Mouse (Mus musculus): ENCODE measurements around the gene Gm45140. TPM values are rescaled to one million over a fixed set of nuclear protein-coding genes. Genes with fewer than 3 reads are reported as not detected.
A peak's percentile ranks its signal among the peaks of the same experiment; 100 is the strongest.

The Gm45140 gene
- polyA plus RNA-seq, 1 experiment from 2014 or later, result 3.3 TPM

GRCm38 (mm10) chr6:87875083-87875482, 39.5 kb upstream of the Gm45140 start:
- TF ChIP-seq CTCF (IDR thresholded peaks at IDR 0.05; ENCODE audit: low read depth), result no peak
- Histone ChIP-seq H3K9ac (no peak overlapping the region), H3K36me3 (ENCODE audit: insufficient read depth) (no peaks in the 10 kb centered on the region), H3K9me3 (ENCODE audit: low read depth, low read length) (no peaks in the 10 kb centered on the region), H3K27me3 (ENCODE audit: insufficient read depth, low read length) (no peaks in the 10 kb centered on the region), H3K4me2 (no peak overlapping the region), H3K4me3 (ENCODE audit: low read depth, low read length) (no peak overlapping the region), H3K4me1 (ENCODE audit: insufficient read depth) (no peaks in the 10 kb centered on the region), H3K27ac (ENCODE audit: low read depth) (no peak overlapping the region)
- 66% methylated on average over 1 of the region's 1 CpGs for WGBS
- no peak for DNase-seq
- ATAC-seq (ENCODE audit: insufficient read depth), result no peak

- ATAC-seq (ENCODE audit: insufficient read depth) (no peak), DNase-seq (no peak)
- no peaks in the 10 kb centered on the region for H3K4me1 ChIP-seq (ENCODE audit: insufficient read depth)
- H3K9ac ChIP-seq, result no peak overlapping the region
- no peak overlapping the region for H3K27ac ChIP-seq (ENCODE audit: low read depth)
- peak; percentile 27 for TF ChIP-seq CTCF (IDR thresholded peaks at IDR 0.05; ENCODE audit: low read depth)
- H3K27me3 ChIP-seq (ENCODE audit: insufficient read depth, low read length), result no peaks in the 10 kb centered on the region
- no peaks in the 10 kb centered on the region for H3K9me3 ChIP-seq (ENCODE audit: low read depth, low read length)
- no peak overlapping the region for H3K4me2 ChIP-seq
- H3K4me3 ChIP-seq (ENCODE audit: low read depth, low read length), result no peak overlapping the region
- WGBS, result 79% methylated on average over 2 of the region's 2 CpGs
- H3K36me3 ChIP-seq (ENCODE audit: insufficient read depth), result no peaks in the 10 kb centered on the region
Measured at GRCm38 (mm10) chr6:87873963-87874362, 38.4 kb upstream of the Gm45140 start.

GRCm38 (mm10) chr6:87873104-87873503, 37.5 kb upstream of the Gm45140 start:
- Histone ChIP-seq H3K27ac (ENCODE audit: low read depth) (no peak overlapping the region), H3K36me3 (ENCODE audit: insufficient read depth) (no peaks in the 10 kb centered on the region), H3K4me1 (ENCODE audit: insufficient read depth) (no peaks in the 10 kb centered on the region), H3K9ac (no peak overlapping the region), H3K4me3 (ENCODE audit: low read depth, low read length) (no peak overlapping the region), H3K9me3 (ENCODE audit: low read depth, low read length) (no peaks in the 10 kb centered on the region), H3K4me2 (no peak overlapping the region), H3K27me3 (ENCODE audit: insufficient read depth, low read length) (no peaks in the 10 kb centered on the region)
- TF ChIP-seq CTCF (IDR thresholded peaks at IDR 0.05; ENCODE audit: low read depth), result no peak
- no peak for DNase-seq
- WGBS, result 50% methylated on average over 1 of the region's 1 CpGs
- no peak for ATAC-seq (ENCODE audit: insufficient read depth)

GRCm38 (mm10) chr6:87871240-87871639, 35.6 kb upstream of the Gm45140 start:
- WGBS, result 80% methylated on average over 7 of the region's 7 CpGs
- no peak overlapping the region for H3K27ac ChIP-seq (ENCODE audit: low read depth)
- no peaks in the 10 kb centered on the region for H3K36me3 ChIP-seq (ENCODE audit: insufficient read depth)
- no peak overlapping the region for H3K4me3 ChIP-seq (ENCODE audit: low read depth, low read length)
- TF ChIP-seq CTCF (IDR thresholded peaks at IDR 0.05; ENCODE audit: low read depth), result no peak
- no peak overlapping the region for H3K9ac ChIP-seq
- no peak overlapping the region for H3K4me2 ChIP-seq
- no peak for DNase-seq
- H3K9me3 ChIP-seq (ENCODE audit: low read depth, low read length), result no peaks in the 10 kb centered on the region
- no peaks in the 10 kb centered on the region for H3K4me1 ChIP-seq (ENCODE audit: insufficient read depth)
- H3K27me3 ChIP-seq (ENCODE audit: insufficient read depth, low read length), result no peaks in the 10 kb centered on the region
- no peak for ATAC-seq (ENCODE audit: insufficient read depth)

- Histone ChIP-seq H3K27me3 (ENCODE audit: insufficient read depth, low read length) (no peaks in the 10 kb centered on the region), H3K4me3 (ENCODE audit: low read depth, low read length) (no peak overlapping the region), H3K4me1 (ENCODE audit: insufficient read depth) (no peaks in the 10 kb centered on the region), H3K27ac (ENCODE audit: low read depth) (no peak overlapping the region), H3K9me3 (ENCODE audit: low read depth, low read length) (no peaks in the 10 kb centered on the region), H3K4me2 (no peak overlapping the region), H3K9ac (no peak overlapping the region), H3K36me3 (ENCODE audit: insufficient read depth) (no peaks in the 10 kb centered on the region)
- no peak for DNase-seq
- TF ChIP-seq CTCF (IDR thresholded peaks at IDR 0.05; ENCODE audit: low read depth), result no peak
- no peak for ATAC-seq (ENCODE audit: insufficient read depth)
- WGBS, result 20% methylated on average over 1 of the region's 1 CpGs
Measured at GRCm38 (mm10) chr6:87870440-87870839, 34.8 kb upstream of the Gm45140 start.

GRCm38 (mm10) chr6:87868871-87869506, 33.4 kb upstream of the Gm45140 start:
- no peak overlapping the region for H3K4me2 ChIP-seq
- TF ChIP-seq CTCF (IDR thresholded peaks at IDR 0.05; ENCODE audit: low read depth), result no peak
- 61% methylated on average over 9 of the region's 9 CpGs for WGBS
- 0 out of 2 replicates have a peak overlapping the region, but pooled peaks have one; percentile 3 for H3K9ac ChIP-seq
- DNase-seq (peak; percentile 84), ATAC-seq (ENCODE audit: insufficient read depth) (peak; percentile 83)
- no peak overlapping the region for H3K27ac ChIP-seq (ENCODE audit: low read depth)
- H3K27me3 ChIP-seq (ENCODE audit: insufficient read depth, low read length), result no peaks in the 10 kb centered on the region
- H3K4me1 ChIP-seq (ENCODE audit: insufficient read depth), result no peaks in the 10 kb centered on the region
- H3K4me3 ChIP-seq (ENCODE audit: low read depth, low read length), result no peak overlapping the region
- no peaks in the 10 kb centered on the region for H3K36me3 ChIP-seq (ENCODE audit: insufficient read depth)
- no peaks in the 10 kb centered on the region for H3K9me3 ChIP-seq (ENCODE audit: low read depth, low read length)

- Histone ChIP-seq H3K9me3 (ENCODE audit: low read depth, low read length) (no peaks in the 10 kb centered on the region), H3K9ac (no peak overlapping the region), H3K27me3 (ENCODE audit: insufficient read depth, low read length) (no peaks in the 10 kb centered on the region), H3K4me3 (ENCODE audit: low read depth, low read length) (no peak overlapping the region), H3K36me3 (ENCODE audit: insufficient read depth) (no peaks in the 10 kb centered on the region), H3K27ac (ENCODE audit: low read depth) (no peak overlapping the region), H3K4me2 (no peak overlapping the region), H3K4me1 (ENCODE audit: insufficient read depth) (no peaks in the 10 kb centered on the region)
- TF ChIP-seq CTCF (IDR thresholded peaks at IDR 0.05; ENCODE audit: low read depth), result no peak
- WGBS, result 66% methylated on average over 2 of the region's 2 CpGs
- ATAC-seq (ENCODE audit: insufficient read depth), result no peak
- no peak for DNase-seq
Measured at GRCm38 (mm10) chr6:87867256-87867655, 31.7 kb upstream of the Gm45140 start.

Data from lung, embryonic 14.5 days (tissue).